Mouse (Mus musculus) C2C12 (cell line): ENCODE measurements around the gene Cipc.
A peak's percentile ranks its signal among the peaks of the same experiment; 100 is the strongest.

ENCODE experiments used
- CTCF ChIP-seq: IDR thresholded peaks from one replicate; pipeline ENCODE4 v1.5.1; 2011; ENCODE audit not compliant: control insufficient read depth, insufficient read depth, insufficient read length
- MAX ChIP-seq: IDR thresholded peaks from one replicate; pipeline ENCODE4 v1.6.1; 2011; ENCODE audit warnings: mild to moderate bottlenecking, control low read depth

DNA sequence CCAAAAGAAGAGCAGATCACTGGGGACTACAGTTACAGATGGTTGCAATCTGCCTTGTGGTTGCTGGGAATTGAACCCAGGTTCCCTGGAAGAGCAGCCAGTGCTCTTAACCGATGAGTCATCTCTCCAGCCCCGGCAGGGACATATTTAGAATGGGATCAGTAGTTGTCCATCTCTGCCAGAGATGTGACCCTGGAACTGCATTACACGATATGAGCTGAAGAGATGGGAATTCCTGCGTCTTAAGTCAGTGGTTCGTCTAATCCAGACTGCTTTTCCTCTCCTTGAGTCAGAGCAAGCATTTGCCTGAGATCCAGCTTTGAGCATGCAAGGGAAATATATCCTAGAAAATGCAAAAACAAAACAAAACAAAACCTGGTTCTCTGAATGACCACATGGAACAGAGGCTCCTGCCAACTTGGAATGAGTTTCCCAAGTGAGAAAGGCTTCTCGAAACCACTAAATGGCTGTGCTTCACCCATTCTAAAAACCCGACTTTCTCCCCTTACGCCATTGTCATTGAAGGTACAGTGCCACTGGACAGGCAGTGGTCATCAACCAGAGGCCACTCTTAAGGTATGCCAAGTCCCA, 11.1 kb upstream of the Cipc start:
- TF ChIP-seq CTCF (no peak), MAX (peak; percentile 35)
